Mouse (Mus musculus): ENCODE results near the gene Gm29133.

The Gm29133 gene

GRCm38 (mm10) chr3:75747897-75748296 lies at the start of gene Gm29133:
TSS of gene Gm29133 (plus strand) at chr3:75748197.
- DNase-seq (ENCODE audit: low spot score), result no peak

GRCm38 (mm10) chr3:75699088-75699487 lies 48.9 kb upstream of the Gm29133 start:
- no peak for DNase-seq (ENCODE audit: low spot score)

GRCm38 (mm10) chr3:75701336-75701735 lies 46.7 kb upstream of the Gm29133 start:
- DNase-seq (ENCODE audit: low spot score), result no peak

- DNase-seq (ENCODE audit: low spot score), result no peak
Measured at GRCm38 (mm10) chr3:75706536-75706935, 41.5 kb upstream of the Gm29133 start.

GRCm38 (mm10) chr3:75713678-75714295 lies 34.2 kb upstream of the Gm29133 start:
- no peak for DNase-seq (ENCODE audit: low spot score)

- DNase-seq (ENCODE audit: low spot score), result no peak
Measured at GRCm38 (mm10) chr3:75720663-75721062, 27.3 kb upstream of the Gm29133 start.

- DNase-seq (ENCODE audit: low spot score), result no peak
Measured at GRCm38 (mm10) chr3:75730982-75731600, 16.9 kb upstream of the Gm29133 start.

- no peak for DNase-seq (ENCODE audit: low spot score)
Measured at GRCm38 (mm10) chr3:75743664-75744437, 4.1 kb upstream of the Gm29133 start.

GRCm38 (mm10) chr3:75745343-75745742 lies 2.7 kb upstream of the Gm29133 start:
- DNase-seq (ENCODE audit: low spot score), result no peak

GRCm38 (mm10) chr3:75763351-75763750 lies 15.4 kb downstream of the Gm29133 start:
- no peak for DNase-seq (ENCODE audit: low spot score)

- DNase-seq (ENCODE audit: low spot score), result no peak
Measured at GRCm38 (mm10) chr3:75774253-75774652, 26.3 kb downstream of the Gm29133 start.

GRCm38 (mm10) chr3:75808001-75808400 lies 60.0 kb downstream of the Gm29133 start:
- DNase-seq (ENCODE audit: low spot score), result no peak

- no peak for DNase-seq (ENCODE audit: low spot score)
Measured at GRCm38 (mm10) chr3:75823934-75824333, 75.9 kb downstream of the Gm29133 start.

- no peak for DNase-seq (ENCODE audit: low spot score)
Measured at GRCm38 (mm10) chr3:75824458-75824857, 76.5 kb downstream of the Gm29133 start.

GRCm38 (mm10) chr3:75834827-75835226 lies 86.8 kb downstream of the Gm29133 start:
- DNase-seq (ENCODE audit: low spot score), result no peak

- no peak for DNase-seq (ENCODE audit: low spot score)
Measured at GRCm38 (mm10) chr3:75835286-75835967, 87.4 kb downstream of the Gm29133 start.
